Mouse (Mus musculus) monocyte, adult 59 days (primary cell): ENCODE results near the gene Rap2c. TPM values are rescaled to one million over a fixed set of nuclear protein-coding genes. Genes with fewer than 3 reads are reported as not detected.

Experiments
- total RNA-seq, 2 experiments: library from RNA; stranded (reverse); gene quantifications; one replicate each; pipeline ENCODE4 v1.2.4; 2023

Gene Rap2c
- 10 to 100 TPM; 38.7 to 42.3 TPM for total RNA-seq

GRCm38 (mm10) chrX:51017851-51018785 is at the start of gene Rap2c:
Gene Rap2c, minus strand, starts transcription at chrX:51018018.

Other genes starting within 250 kb of the Rap2c start
- 10 to 100 TPM; 10.8 to 13.9 TPM for gene Stk26, start 177.0 kb downstream of the Rap2c start, total RNA-seq
- not detected for gene Frmd7, start 75.3 kb downstream of the Rap2c start, total RNA-seq
- gene Mbnl3, start 188.5 kb upstream of the Rap2c start, total RNA-seq: 10 to 100 TPM; 11.6 to 13.2 TPM